Mouse (Mus musculus): Measurements from ENCODE around the gene Mex3a.
A peak's percentile ranks its signal among the peaks of the same experiment; 100 is the strongest.
"Not testable (repeated sequence)": the region's sequence is repeated elsewhere in the genome, so short reads cannot be mapped to it uniquely, and the experiment has no call there.

The Mex3a gene

GRCm38 (mm10) chr3:88570341-88570740 lies 38.1 kb downstream of the Mex3a start:
- no peak for DNase-seq (ENCODE audit: low spot score)

- no peak for DNase-seq (ENCODE audit: low spot score)
These were observed 39.7 kb downstream of the Mex3a start for GRCm38 (mm10) chr3:88571856-88572255.

- no peak for DNase-seq (ENCODE audit: low spot score)
These were observed 40.6 kb downstream of the Mex3a start for GRCm38 (mm10) chr3:88572835-88573234.

GRCm38 (mm10) chr3:88573810-88574209 lies 41.6 kb downstream of the Mex3a start:
- no peak for DNase-seq (ENCODE audit: low spot score)

GRCm38 (mm10) chr3:88575540-88575939 lies 43.3 kb downstream of the Mex3a start, which contains the start of gene Ssr2:
TSS of gene Ssr2 (plus strand) at chr3:88575876.
- no peak for DNase-seq (ENCODE audit: low spot score)

- not testable (repeated sequence) for DNase-seq (ENCODE audit: low spot score)
These were observed 45.7 kb downstream of the Mex3a start for GRCm38 (mm10) chr3:88577846-88578245.

GRCm38 (mm10) chr3:88578498-88579424 lies 46.6 kb downstream of the Mex3a start:
- DNase-seq (ENCODE audit: low spot score) = no peak

- DNase-seq (ENCODE audit: low spot score) = peak; percentile 59
These were observed 47.4 kb downstream of the Mex3a start for GRCm38 (mm10) chr3:88579454-88580117.

GRCm38 (mm10) chr3:88585769-88586168 lies 53.6 kb downstream of the Mex3a start:
- no peak for DNase-seq (ENCODE audit: low spot score)

- DNase-seq (ENCODE audit: low spot score) = no peak
These were observed 54.4 kb downstream of the Mex3a start for GRCm38 (mm10) chr3:88586640-88587039.

GRCm38 (mm10) chr3:88590246-88590645 lies 58.1 kb downstream of the Mex3a start:
- DNase-seq (ENCODE audit: low spot score) = no peak

Data from ovary, adult 18-20 months (tissue).